Mouse (Mus musculus) liver, adult 2 months (tissue): ENCODE results near the gene Tex2. TPM values are rescaled to one million over a fixed set of nuclear protein-coding genes. Genes with fewer than 3 reads are reported as not detected.
A peak's percentile ranks its signal among the peaks of the same experiment; 100 is the strongest.

ENCODE experiments used
- DNase-seq: peaks from one replicate; pipeline ENCODE4 v3.0.0-alpha.2; 2011; ENCODE audit warnings: low read depth, low spot score; ENCODE audit errors: extremely low read depth
- H3K27ac ChIP-seq: fragments of 200-500 bp; replicated peaks from 2 replicates; pipeline ENCODE4 v1.5.1; 2012; ENCODE audit warnings: low read depth, mild to moderate bottlenecking, control low read depth, inconsistent platforms, low read length; ENCODE audit not compliant: insufficient read depth
- H3K27me3 ChIP-seq: fragments of 200-500 bp; 2 replicates; pipeline ENCODE4 v1.6.1; 2012; ENCODE audit warnings: mild to moderate bottlenecking, moderate library complexity, low read length, inconsistent platforms; ENCODE audit not compliant: control insufficient read depth, insufficient read depth
- H3K36me3 ChIP-seq: fragments of 200-500 bp; 2 replicates; pipeline ENCODE4 v1.6.1; 2012; ENCODE audit warnings: low read length, inconsistent platforms; ENCODE audit not compliant: control insufficient read depth, insufficient read depth
- H3K4me1 ChIP-seq: fragments of 200-500 bp; 2 replicates; pipeline ENCODE4 v1.6.1; 2011; ENCODE audit warnings: low read length; ENCODE audit not compliant: control insufficient read depth, insufficient read depth
- H3K4me3 ChIP-seq: fragments of 200-500 bp; 2 replicates; pipeline ENCODE4 v1.5.1; 2011; ENCODE audit warnings: low read depth, mild to moderate bottlenecking, control low read depth, low read length, moderate library complexity; ENCODE audit not compliant: insufficient read depth
- H3K79me2 ChIP-seq: fragments of 200-500 bp; 2 replicates; pipeline ENCODE4 v1.6.1; 2012; ENCODE audit warnings: inconsistent platforms, mild to moderate bottlenecking, low read length, moderate library complexity; ENCODE audit not compliant: control insufficient read depth, insufficient read depth
- H3K9ac ChIP-seq: fragments of 200-500 bp; 2 replicates; pipeline ENCODE4 v1.6.1; 2012; ENCODE audit warnings: low read depth, mild to moderate bottlenecking, control low read depth, inconsistent platforms, low read length
- CTCF ChIP-seq: fragments of 200-500 bp; IDR thresholded peaks from 2 replicates; pipeline ENCODE4 v1.5.1; 2011; ENCODE audit warnings: low read depth, low read length, control low read depth
- POLR2A ChIP-seq: fragments of 200-500 bp; IDR thresholded peaks from 2 replicates; pipeline ENCODE4 v1.6.1; 2011; ENCODE audit warnings: low read length, control low read depth; ENCODE audit not compliant: insufficient read depth; ENCODE audit errors: extremely low read depth
- WGBS: fragments of 180-500 bp; shearing (Covaris S2); methylation state at CpG from one replicate; pipeline ENCODE4 v1.1.7; 2018; 5-methylcytosine and 5-hydroxymethylcytosine counted together
- polyA plus RNA-seq: library from polyadenylated mRNA; depleted of rRNA; stranded (reverse); fragments of >200 nt; gene quantifications from 2 replicates; pipeline ENCODE4 v1.2.3, GENCODE M21; 2012
- total RNA-seq: library from RNA; depleted of rRNA; stranded (reverse); fragments of >200 nt; gene quantifications from 2 replicates; pipeline ENCODE4 v1.2.3, GENCODE M21; 2014

Gene Tex2
- total and polyA plus RNA-seq, 2 experiments, result 45.3 to 60.4 TPM

GRCm38 (mm10) chr11:106598339-106598738, 14.9 kb downstream of the Tex2 start:
- no peak for DNase-seq
- Histone ChIP-seq H3K27me3 (no peaks in the 10 kb centered on the region), H3K79me2 (peaks cover 62% of the 10 kb centered on the region), H3K4me1 (peaks cover 8% of the 10 kb centered on the region), H3K36me3 (no peaks in the 10 kb centered on the region; the same call in 1 of the 2 replicates), H3K4me3 (no peak overlapping the region), H3K9ac (no peak overlapping the region), H3K27ac (no peak overlapping the region)
- TF ChIP-seq CTCF (no peak), POLR2A (no peak)
- WGBS, result 70% methylated on average over 6 of the region's 6 CpGs

GRCm38 (mm10) chr11:106597737-106598330, 15.4 kb downstream of the Tex2 start:
- Histone ChIP-seq H3K79me2 (peaks cover 62% of the 10 kb centered on the region; the same call in 1 of the 2 replicates), H3K27ac (no peak overlapping the region), H3K4me3 (no peak overlapping the region), H3K9ac (no peak overlapping the region), H3K36me3 (no peaks in the 10 kb centered on the region; the same call in 1 of the 2 replicates), H3K4me1 (peaks cover 8% of the 10 kb centered on the region), H3K27me3 (no peaks in the 10 kb centered on the region)
- TF ChIP-seq POLR2A (no peak), CTCF (no peak)
- 77% methylated on average over 10 of the region's 10 CpGs for whole genome bisulfite sequencing
- no peak for DNase-seq

- H3K9ac ChIP-seq, result no peak overlapping the region
- no peak overlapping the region for H3K4me3 ChIP-seq
- no peak for TF ChIP-seq CTCF
- no peak for TF ChIP-seq POLR2A
- H3K79me2 ChIP-seq, result peaks cover 45% of the 10 kb centered on the region
- no peak overlapping the region for H3K27ac ChIP-seq
- DNase-seq, result no peak
- no peaks in the 10 kb centered on the region; the same call in 1 of the 2 replicates for H3K36me3 ChIP-seq
- H3K27me3 ChIP-seq, result no peaks in the 10 kb centered on the region
- 97% methylated on average over 11 of the region's 11 CpGs for WGBS
- H3K4me1 ChIP-seq, result peaks cover 29% of the 10 kb centered on the region
Observed at GRCm38 (mm10) chr11:106591183-106591582, 22.0 kb downstream of the Tex2 start.

- Histone ChIP-seq H3K36me3 (no peaks in the 10 kb centered on the region; the same call in 1 of the 2 replicates), H3K9ac (no peak overlapping the region), H3K4me1 (peaks cover 33% of the 10 kb centered on the region), H3K79me2 (peaks cover 41% of the 10 kb centered on the region), H3K27ac (no peak overlapping the region), H3K27me3 (no peaks in the 10 kb centered on the region), H3K4me3 (no peak overlapping the region)
- 83% methylated on average over 5 of the region's 5 CpGs for WGBS
- TF ChIP-seq POLR2A (no peak), CTCF (no peak)
- no peak for DNase-seq
Observed at GRCm38 (mm10) chr11:106590143-106590542, 23.1 kb downstream of the Tex2 start.

- peak overlapping the region; percentile 83 for H3K27ac ChIP-seq
- peak overlapping the region; percentile 27 for H3K9ac ChIP-seq
- H3K79me2 ChIP-seq, result peaks cover 44% of the 10 kb centered on the region
- H3K27me3 ChIP-seq, result no peaks in the 10 kb centered on the region
- no peak overlapping the region for H3K4me3 ChIP-seq
- WGBS, result 9% methylated on average over 8 of the region's 8 CpGs
- H3K36me3 ChIP-seq, result no peaks in the 10 kb centered on the region; the same call in 1 of the 2 replicates
- peaks cover 39% of the 10 kb centered on the region for H3K4me1 ChIP-seq
- TF ChIP-seq POLR2A, result no peak
- peak; percentile 92 for DNase-seq
Observed at GRCm38 (mm10) chr11:106588781-106589180, 24.4 kb downstream of the Tex2 start.

- Histone ChIP-seq H3K9ac (peak overlapping the region; percentile 54), H3K27me3 (no peaks in the 10 kb centered on the region), H3K79me2 (peaks cover 45% of the 10 kb centered on the region), H3K27ac (peak overlapping the region; percentile 69), H3K4me1 (peaks cover 45% of the 10 kb centered on the region), H3K4me3 (no peak overlapping the region), H3K36me3 (no peaks in the 10 kb centered on the region)
- TF ChIP-seq POLR2A (no peak), CTCF (no peak)
- peak; percentile 48 for DNase-seq
- WGBS, result 47% methylated on average over 10 of the region's 10 CpGs
Observed at GRCm38 (mm10) chr11:106587786-106588519, 25.3 kb downstream of the Tex2 start.
